Mouse (Mus musculus): ENCODE measurements at regions not wholly inside any gene's neighbourhood (a gene's known extent, or its start where the extent isn't known, plus 50 kb on each side); places are given as distances from the start of the nearest gene placed in this dataset.

DNA sequence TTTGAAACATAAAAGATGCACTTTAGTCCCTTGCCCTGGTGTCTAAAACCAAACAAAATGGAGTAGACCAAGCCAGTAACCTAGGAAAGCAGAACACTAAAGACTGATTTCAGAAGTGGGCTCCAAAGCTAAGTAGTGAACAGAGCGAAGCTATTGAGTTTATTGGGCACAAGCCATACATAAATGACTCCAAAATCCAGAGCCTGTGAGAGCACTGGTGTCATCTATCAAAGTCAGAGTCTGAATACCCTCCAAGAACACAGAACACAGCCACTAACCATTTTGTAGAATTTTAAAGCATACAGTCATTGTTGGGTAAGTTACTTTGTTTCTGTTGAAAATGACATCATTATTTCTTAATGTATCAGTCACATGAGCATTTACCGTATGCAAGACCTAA, 175.0 kb upstream of the Lrig3 start:
- no peak overlapping the region for H3K27ac ChIP-seq (ENCODE audit: poor library complexity, severe bottlenecking)
- no peak overlapping the region for H3K4me2 ChIP-seq
- no peak overlapping the region for H3K4me3 ChIP-seq
- 81% methylated on average over 2 of the region's 2 CpGs for WGBS
- no peaks in the 10 kb centered on the region for H3K36me3 ChIP-seq
- H3K4me1 ChIP-seq (replicated peaks), result peaks cover 7% of the 10 kb centered on the region
- H3K9ac ChIP-seq, result no peak overlapping the region
- H3K27me3 ChIP-seq (replicated peaks), result no peaks in the 10 kb centered on the region
- 0 out of 2 replicates have a peak, but pooled peaks cover 5% of the 10 kb centered on the region for H3K9me3 ChIP-seq (replicated peaks)
- ATAC-seq (ENCODE audit: insufficient number of reproducible peaks, low FRiP score), result no peak

DNA sequence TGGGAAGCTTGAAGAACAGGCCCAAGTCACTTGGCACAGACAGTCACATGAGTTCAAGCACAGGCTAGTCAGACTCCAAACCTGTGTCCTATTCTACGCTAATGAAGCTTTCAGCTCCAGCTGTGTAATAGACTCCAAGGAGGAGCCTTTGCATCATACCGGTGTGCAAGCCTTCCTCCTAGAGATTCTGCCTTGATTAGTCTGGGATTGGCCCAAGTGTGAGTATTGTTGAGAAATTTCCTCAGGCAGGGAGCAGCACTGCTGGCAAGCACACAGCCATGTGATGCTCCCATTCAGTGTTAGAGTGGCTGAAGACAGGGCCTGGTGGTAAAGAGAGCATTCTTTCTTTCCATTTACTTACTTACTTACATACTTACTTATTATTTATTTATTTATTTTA, 171.5 kb upstream of the Lrig3 start:
- no peak overlapping the region for H3K9ac ChIP-seq
- H3K4me3 ChIP-seq, result no peak overlapping the region
- ATAC-seq (ENCODE audit: insufficient number of reproducible peaks, low FRiP score), result no peak
- no peaks in the 10 kb centered on the region for H3K36me3 ChIP-seq
- no peak overlapping the region for H3K27ac ChIP-seq (ENCODE audit: poor library complexity, severe bottlenecking)
- WGBS, result 90% methylated on average over 2 of the region's 2 CpGs
- no peaks in the 10 kb centered on the region for H3K9me3 ChIP-seq (replicated peaks)
- H3K27me3 ChIP-seq (replicated peaks), result 0 out of 2 replicates have a peak, but pooled peaks cover 4% of the 10 kb centered on the region
- no peaks in the 10 kb centered on the region for H3K4me1 ChIP-seq (replicated peaks)
- H3K4me2 ChIP-seq, result no peak overlapping the region

DNA sequence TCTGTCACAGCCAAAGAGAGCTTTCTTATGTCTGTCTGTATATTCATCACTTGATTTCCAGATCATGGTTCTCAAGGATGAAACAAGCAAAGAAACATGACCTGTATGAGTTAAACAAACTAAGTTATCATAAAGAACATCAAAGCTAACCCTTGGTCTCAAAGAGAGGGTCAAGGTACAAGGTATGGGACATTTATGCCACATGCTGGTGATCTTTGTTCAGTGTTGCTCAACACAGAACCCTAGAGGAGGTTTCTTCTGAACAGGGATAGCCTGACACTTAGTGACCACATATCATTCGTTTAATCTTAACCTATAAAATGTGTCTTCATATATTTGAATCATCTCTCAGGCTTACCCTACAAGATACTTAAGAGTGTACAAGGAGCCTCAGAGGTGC, 170.6 kb upstream of the Lrig3 start:
- Histone ChIP-seq H3K36me3 (no peaks in the 10 kb centered on the region), H3K4me1 (replicated peaks) (no peaks in the 10 kb centered on the region), H3K4me3 (no peak overlapping the region), H3K9me3 (replicated peaks) (no peaks in the 10 kb centered on the region), H3K27ac (ENCODE audit: poor library complexity, severe bottlenecking) (no peak overlapping the region), H3K4me2 (no peak overlapping the region), H3K9ac (no peak overlapping the region), H3K27me3 (replicated peaks) (0 out of 2 replicates have a peak, but pooled peaks cover 4% of the 10 kb centered on the region)
- no peak for ATAC-seq (ENCODE audit: insufficient number of reproducible peaks, low FRiP score)
- WGBS, result 84% methylated on average over 1 of the region's 1 CpGs

DNA sequence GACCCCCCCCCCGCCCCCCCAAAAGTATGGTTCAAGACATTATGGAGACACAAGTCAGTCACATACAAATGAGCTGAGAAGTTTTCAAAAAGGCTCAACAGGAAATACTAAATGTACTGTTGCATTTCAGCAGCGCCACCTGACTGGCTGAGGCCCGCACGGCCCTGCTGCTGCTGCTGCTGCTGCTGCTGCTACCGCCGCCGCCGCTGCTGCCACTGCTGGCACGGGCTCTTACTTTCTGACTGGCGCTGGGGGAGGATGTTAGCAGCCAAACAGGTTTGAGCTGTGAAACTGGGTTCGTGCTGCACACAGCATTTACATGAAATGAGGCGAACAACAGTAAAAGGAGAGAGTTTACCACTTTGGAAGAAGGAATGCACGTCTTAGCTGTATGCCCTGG, 167.3 kb upstream of the Lrig3 start:
- WGBS, result 24% methylated on average over 13 of the region's 13 CpGs
- Histone ChIP-seq H3K4me3 (no peak overlapping the region), H3K4me1 (replicated peaks) (no peaks in the 10 kb centered on the region), H3K4me2 (peak overlapping the region; percentile 47), H3K36me3 (no peaks in the 10 kb centered on the region), H3K9me3 (replicated peaks) (no peaks in the 10 kb centered on the region), H3K9ac (no peak overlapping the region), H3K27ac (ENCODE audit: poor library complexity, severe bottlenecking) (no peak overlapping the region), H3K27me3 (replicated peaks) (0 out of 2 replicates have a peak, but pooled peaks cover 4% of the 10 kb centered on the region)
- no peak for ATAC-seq (ENCODE audit: insufficient number of reproducible peaks, low FRiP score)

DNA sequence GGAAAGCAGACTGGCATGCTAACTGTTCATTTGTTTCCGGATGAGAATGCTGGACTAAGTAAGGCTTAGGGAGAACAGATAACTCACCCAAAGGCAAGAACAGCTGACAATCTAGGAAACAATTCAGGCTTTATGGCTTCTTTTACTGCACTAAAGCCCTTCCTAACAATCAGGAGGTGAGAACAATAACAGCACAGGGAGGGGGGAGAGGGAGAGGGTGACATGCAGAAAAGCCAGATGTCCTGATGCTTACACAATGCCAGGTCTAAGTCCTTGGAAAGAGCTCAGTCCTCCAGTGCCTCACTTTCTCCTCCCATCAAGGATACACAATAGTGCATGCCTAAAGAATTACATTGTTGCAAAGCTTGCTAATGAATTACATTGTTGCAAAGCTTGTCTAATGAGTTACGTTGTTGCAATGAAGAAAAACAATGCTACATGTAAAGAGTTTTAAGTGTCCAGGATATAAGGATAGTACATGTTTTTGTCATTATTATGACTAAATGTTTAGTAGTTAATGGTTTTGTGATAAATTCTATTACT, 165.3 kb upstream of the Lrig3 start:
- Histone ChIP-seq H3K9me3 (replicated peaks) (no peaks in the 10 kb centered on the region), H3K4me3 (no peak overlapping the region), H3K9ac (no peak overlapping the region), H3K4me1 (replicated peaks) (no peaks in the 10 kb centered on the region), H3K27ac (ENCODE audit: poor library complexity, severe bottlenecking) (no peak overlapping the region), H3K4me2 (no peak overlapping the region), H3K27me3 (replicated peaks) (0 out of 2 replicates have a peak, but pooled peaks cover 4% of the 10 kb centered on the region), H3K36me3 (no peaks in the 10 kb centered on the region)
- no peak for ATAC-seq (ENCODE audit: insufficient number of reproducible peaks, low FRiP score)
- 63% methylated on average over 2 of the region's 2 CpGs for WGBS

DNA sequence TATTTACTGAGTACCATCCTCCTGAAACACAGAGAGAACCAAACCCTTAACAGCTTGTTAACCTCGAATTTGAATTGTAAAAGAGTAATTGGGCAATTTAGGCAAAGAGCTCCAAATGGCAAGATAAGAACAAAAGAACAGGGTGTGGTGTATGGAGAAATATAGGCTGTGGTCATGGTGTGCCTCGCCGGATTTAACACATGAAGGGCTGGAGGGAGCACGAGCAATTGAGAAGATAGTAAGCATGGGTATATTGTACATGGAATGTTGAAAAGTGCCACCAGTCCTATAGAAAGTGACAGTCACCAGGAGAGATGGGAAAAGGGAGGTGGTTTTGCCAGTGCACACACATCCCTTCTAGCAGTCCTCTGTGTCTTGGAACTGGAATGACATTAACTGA, 164.5 kb upstream of the Lrig3 start:
- Histone ChIP-seq H3K4me2 (no peak overlapping the region), H3K4me3 (no peak overlapping the region), H3K27me3 (replicated peaks) (0 out of 2 replicates have a peak, but pooled peaks cover 4% of the 10 kb centered on the region), H3K27ac (ENCODE audit: poor library complexity, severe bottlenecking) (no peak overlapping the region), H3K4me1 (replicated peaks) (no peaks in the 10 kb centered on the region), H3K36me3 (no peaks in the 10 kb centered on the region), H3K9ac (no peak overlapping the region), H3K9me3 (replicated peaks) (no peaks in the 10 kb centered on the region)
- ATAC-seq (ENCODE audit: insufficient number of reproducible peaks, low FRiP score), result no peak
- WGBS, result 64% methylated on average over 4 of the region's 4 CpGs

DNA sequence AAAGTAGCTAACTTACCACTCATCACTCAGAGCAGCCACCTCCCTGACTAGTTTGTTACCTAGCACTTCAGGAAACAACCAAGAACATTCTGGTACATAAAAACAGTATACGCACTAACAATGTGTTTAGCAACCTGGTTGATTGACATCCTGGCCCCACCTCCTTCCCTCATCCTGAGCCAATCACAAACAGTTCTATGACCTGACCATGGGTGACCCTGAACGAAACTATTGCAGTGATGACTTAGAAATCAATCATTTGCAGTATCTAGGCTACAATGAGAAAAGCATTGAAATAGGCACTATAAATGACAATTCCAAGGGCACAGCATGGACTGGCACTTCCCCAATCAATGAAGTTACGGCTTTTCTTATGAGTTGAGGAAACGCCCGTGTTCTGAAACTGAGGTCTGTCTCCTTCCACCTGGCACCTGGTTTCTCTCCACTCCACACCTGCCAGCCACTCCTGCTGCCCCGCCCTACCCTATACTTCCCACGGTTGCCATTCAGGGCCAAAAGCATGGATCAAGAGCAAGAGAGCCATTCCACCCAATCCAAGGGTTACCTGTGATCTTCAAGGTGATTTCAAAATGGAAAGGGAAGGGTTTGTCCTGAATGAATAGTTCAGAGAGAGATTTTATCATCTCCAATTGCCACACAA, 162.9 kb upstream of the Lrig3 start:
- H3K4me2 ChIP-seq, result no peak overlapping the region
- 88% methylated on average over 7 of the region's 7 CpGs for WGBS
- no peaks in the 10 kb centered on the region for H3K4me1 ChIP-seq (replicated peaks)

DNA sequence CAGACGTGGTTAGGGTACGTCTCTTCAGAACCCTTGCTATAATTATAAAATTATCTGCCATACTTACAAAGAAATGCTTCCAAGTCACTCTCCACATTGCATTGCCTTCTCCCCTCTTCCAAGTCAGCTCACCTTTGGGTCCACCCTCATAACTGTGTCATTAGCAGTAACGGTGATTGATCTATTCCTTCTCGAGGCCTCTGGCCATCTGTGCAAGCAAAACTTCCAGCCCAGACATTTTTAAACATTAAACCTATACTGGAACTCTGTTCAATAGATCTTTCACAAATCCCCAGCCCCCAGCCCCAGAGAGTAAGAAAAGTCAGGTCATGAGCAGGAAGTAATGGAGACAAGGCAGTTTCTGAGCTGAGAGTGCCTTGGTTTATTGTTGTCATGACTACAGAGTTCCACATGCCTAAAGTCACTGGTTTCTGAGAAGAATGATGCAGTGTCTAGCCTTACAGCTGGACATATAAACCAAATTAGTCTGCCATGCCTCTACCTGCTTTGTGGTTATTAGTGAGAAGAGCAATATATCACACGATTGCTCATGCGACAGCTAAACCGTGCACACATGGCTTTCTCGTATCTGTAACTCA, 156.1 kb upstream of the Lrig3 start:
- H3K27ac ChIP-seq (ENCODE audit: poor library complexity, severe bottlenecking), result no peak overlapping the region
- WGBS, result 73% methylated on average over 8 of the region's 8 CpGs

More for the DNA sequence above, 162.9 kb upstream of the Lrig3 start:
- Histone ChIP-seq H3K4me3 (no peak overlapping the region), H3K9me3 (replicated peaks) (no peaks in the 10 kb centered on the region), H3K27ac (ENCODE audit: poor library complexity, severe bottlenecking) (no peak overlapping the region), H3K36me3 (no peaks in the 10 kb centered on the region), H3K9ac (no peak overlapping the region), H3K27me3 (replicated peaks) (0 out of 2 replicates have a peak, but pooled peaks cover 4% of the 10 kb centered on the region)
- ATAC-seq (ENCODE audit: insufficient number of reproducible peaks, low FRiP score), result no peak

DNA sequence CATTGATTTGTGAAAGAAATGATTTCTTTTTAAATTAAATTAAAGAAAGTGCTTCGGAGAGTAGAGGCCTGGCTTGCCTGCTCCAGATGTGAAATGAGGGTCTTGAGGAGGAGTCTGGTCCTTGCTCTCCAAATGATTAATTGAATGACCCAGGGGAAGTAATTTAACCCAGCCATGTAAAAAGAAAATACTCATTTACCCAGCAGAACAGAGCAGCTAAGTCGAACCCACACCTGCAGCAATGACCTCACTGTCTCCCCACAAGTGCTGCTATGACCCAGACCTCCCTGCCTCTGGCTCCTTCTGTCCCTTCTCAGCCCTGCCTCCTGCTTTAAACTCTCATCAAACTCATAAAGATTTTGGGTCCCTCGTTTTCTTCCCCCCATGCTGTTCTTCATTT, 155.4 kb upstream of the Lrig3 start:
- Histone ChIP-seq H3K4me2 (no peak overlapping the region), H3K27me3 (replicated peaks) (no peaks in the 10 kb centered on the region), H3K36me3 (no peaks in the 10 kb centered on the region), H3K9ac (no peak overlapping the region), H3K4me1 (replicated peaks) (no peaks in the 10 kb centered on the region), H3K9me3 (replicated peaks) (no peaks in the 10 kb centered on the region), H3K27ac (ENCODE audit: poor library complexity, severe bottlenecking) (no peak overlapping the region), H3K4me3 (no peak overlapping the region)
- WGBS, result 46% methylated on average over 3 of the region's 3 CpGs
- no peak for ATAC-seq (ENCODE audit: insufficient number of reproducible peaks, low FRiP score)

More for the DNA sequence above, 156.1 kb upstream of the Lrig3 start:
- Histone ChIP-seq H3K9ac (no peak overlapping the region), H3K27me3 (replicated peaks) (no peaks in the 10 kb centered on the region), H3K4me2 (no peak overlapping the region), H3K36me3 (no peaks in the 10 kb centered on the region), H3K4me1 (replicated peaks) (no peaks in the 10 kb centered on the region), H3K4me3 (no peak overlapping the region), H3K9me3 (replicated peaks) (no peaks in the 10 kb centered on the region)
- ATAC-seq (ENCODE audit: insufficient number of reproducible peaks, low FRiP score), result no peak

DNA sequence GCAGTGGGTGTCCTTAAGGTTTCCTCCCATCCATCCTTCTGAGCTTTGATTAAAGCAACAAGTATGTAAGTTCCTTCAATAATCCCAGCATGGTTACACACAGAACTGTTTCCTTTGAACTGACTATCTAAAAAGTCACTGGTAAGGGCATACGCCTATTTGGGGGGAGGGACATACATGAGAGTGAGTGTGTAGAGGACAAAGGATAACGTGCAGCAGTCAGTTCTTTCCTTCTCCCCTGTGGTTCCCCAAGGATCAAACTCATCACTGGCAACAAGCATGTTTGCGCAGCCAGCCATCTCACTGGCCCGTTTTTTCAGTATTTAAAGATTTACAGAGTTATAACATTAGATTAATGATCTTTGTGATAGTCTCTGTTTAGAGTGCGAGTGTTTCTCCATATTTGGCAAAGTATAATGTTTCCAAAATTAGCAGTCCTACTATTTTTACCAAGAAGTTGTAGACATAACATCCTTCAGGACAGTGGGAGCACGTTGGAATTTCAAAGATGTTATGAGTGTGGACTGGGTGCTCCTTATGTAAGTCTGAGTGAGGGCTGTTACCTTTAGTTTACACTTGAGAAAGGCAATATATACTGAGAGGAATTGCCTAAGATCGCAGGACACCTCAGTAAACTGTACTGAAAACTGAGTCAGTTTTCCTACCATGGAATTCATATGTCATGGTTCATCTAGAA, 151.6 kb upstream of the Lrig3 start:
- Histone ChIP-seq H3K4me3 (no peak overlapping the region), H3K36me3 (no peaks in the 10 kb centered on the region), H3K27ac (ENCODE audit: poor library complexity, severe bottlenecking) (no peak overlapping the region), H3K27me3 (replicated peaks) (no peaks in the 10 kb centered on the region), H3K9ac (no peak overlapping the region), H3K4me2 (no peak overlapping the region), H3K9me3 (replicated peaks) (no peaks in the 10 kb centered on the region), H3K4me1 (replicated peaks) (no peaks in the 10 kb centered on the region)
- ATAC-seq (ENCODE audit: insufficient number of reproducible peaks, low FRiP score), result no peak
- 69% methylated on average over 7 of the region's 7 CpGs for WGBS

DNA sequence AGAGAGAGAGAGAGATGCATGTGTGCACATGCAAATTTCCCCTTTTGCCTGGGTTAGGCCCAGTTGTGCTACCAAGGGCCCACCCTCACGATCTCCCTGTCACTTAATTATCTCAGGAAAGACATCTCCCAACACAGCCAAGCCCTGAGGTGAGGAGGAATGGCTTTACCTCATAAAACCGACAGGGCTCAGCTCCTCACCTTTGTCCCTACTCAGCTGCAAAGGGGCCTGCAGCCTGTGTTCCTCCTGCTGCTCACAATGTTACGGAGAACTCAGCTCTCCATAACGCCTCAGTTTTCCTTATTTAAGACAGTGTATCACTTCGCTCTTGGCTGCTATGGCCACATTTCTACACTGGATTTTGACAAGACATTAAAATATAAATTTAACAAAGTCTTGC, 133.8 kb upstream of the Lrig3 start:
- H3K36me3 ChIP-seq, result no peaks in the 10 kb centered on the region
- no peaks in the 10 kb centered on the region for H3K9me3 ChIP-seq (replicated peaks)
- ATAC-seq (ENCODE audit: insufficient number of reproducible peaks, low FRiP score), result no peak
- H3K4me2 ChIP-seq, result no peak overlapping the region
- no peaks in the 10 kb centered on the region for H3K27me3 ChIP-seq (replicated peaks)
- H3K9ac ChIP-seq, result no peak overlapping the region
- H3K27ac ChIP-seq (ENCODE audit: poor library complexity, severe bottlenecking), result no peak overlapping the region
- WGBS, result 48% methylated on average over 5 of the region's 5 CpGs
- H3K4me1 ChIP-seq (replicated peaks), result no peaks in the 10 kb centered on the region
- H3K4me3 ChIP-seq, result no peak overlapping the region

Data from heart, embryonic 12.5 days (tissue).